22 mouse cellular contexts compared by ENCODE assay signal in genomic region chr8:80501283-80501682, GRCm38 (mm10). TPM values are rescaled to one million over a fixed set of nuclear protein-coding genes. Genes with fewer than 3 reads are reported as not detected.
DNase-seq lines count a peak whose midpoint lies in the region; ATAC-seq and TF ChIP-seq lines count a peak whose summit lies in the region.
"Had no signal": no experiment of that assay in that cellular context is flagged by ENCODE, and none has a peak within 500 bp of the region (broad histone marks: within the 10 kb centered on the region; RNA-seq: fewer than 3 reads in every experiment).

No protein-coding gene starts in this region.

- H3K4me3 ChIP-seq in MEL (ENCODE audit: control insufficient read depth in 1 of 2, insufficient read depth in 1 of 2, low read depth in 2 of 2, low read length in 2 of 2): no peak overlapping the region
- no peak overlapping the region for H3K4me3 ChIP-seq in bone marrow, adult 2 months (replicated peaks; ENCODE audit: control insufficient read depth, low read depth, low read length)
- no peak overlapping the region for H3K4me3 ChIP-seq in hindbrain, embryonic 12.5 days
- H3K4me3 ChIP-seq: embryonic facial prominence, embryonic 13.5 days; forebrain, embryonic 15.5 days; gastrocnemius, adult 2 months had no signal

- peaks cover 2 to 47% of the 10 kb centered on the region in 2 experiments; a peak in 3 of 4 replicates for H3K36me3 ChIP-seq in MEL (ENCODE audit: control insufficient read depth in 1 of 2, insufficient read depth in 2 of 2, low read length in 2 of 2)
- H3K36me3 ChIP-seq in hindbrain, embryonic 12.5 days: no peaks in the 10 kb centered on the region
- H3K36me3 ChIP-seq: embryonic facial prominence, embryonic 13.5 days; forebrain, embryonic 15.5 days had no signal

- H3K27ac ChIP-seq in MEL (ENCODE audit: control insufficient read depth, low read depth, low read length): peak overlapping the region; percentile 88
- H3K27ac ChIP-seq in bone marrow, adult 2 months (ENCODE audit: control insufficient read depth, insufficient read depth, low read depth, low read length, poor library complexity): peak overlapping the region; percentile 80; the same call in 1 of the 2 replicates
- no peak overlapping the region for H3K27ac ChIP-seq in hindbrain, embryonic 12.5 days
- H3K27ac ChIP-seq: embryonic facial prominence, embryonic 13.5 days; forebrain, embryonic 15.5 days; gastrocnemius, adult 2 months had no signal

- no peak overlapping the region for H3K9ac ChIP-seq in MEL (ENCODE audit: control insufficient read depth, low read depth, low read length, poor library complexity, severe bottlenecking)
- no peak overlapping the region for H3K9ac ChIP-seq in hindbrain, embryonic 12.5 days
- H3K9ac ChIP-seq: embryonic facial prominence, embryonic 13.5 days; forebrain, embryonic 15.5 days had no signal

- no peak overlapping the region for H3K4me2 ChIP-seq in hindbrain, embryonic 12.5 days (replicated peaks)
- H3K4me2 ChIP-seq: embryonic facial prominence, embryonic 13.5 days; forebrain, embryonic 15.5 days had no signal

- DNase-seq in MEL (ENCODE audit: low read depth, low spot score) (peak; percentile 78), liver (peak; percentile 87)
- no peak for DNase-seq in lung, postnatal 4 days
- DNase-seq in right cerebral cortex, postnatal 10 days (ENCODE audit: low spot score in 2 of 2): no peak
- DNase-seq in layer of hippocampus, adult 9-11 months: no peak
- DNase-seq: cerebellum, adult 18-20 months; gastrocnemius, adult 2 months; kidney, postnatal 25 days; lung, adult 2 months; right cerebral cortex, postnatal 14 days; thymus, postnatal 4 days had no signal

- peaks cover 23 to 29% of the 10 kb centered on the region in 2 experiments for H3K4me1 ChIP-seq in MEL (ENCODE audit: control insufficient read depth in 1 of 2, insufficient read depth in 2 of 2, low read length in 2 of 2)
- no peaks in the 10 kb centered on the region for H3K4me1 ChIP-seq in bone marrow, adult 2 months (ENCODE audit: control insufficient read depth, insufficient read depth, low read length)
- no peaks in the 10 kb centered on the region for H3K4me1 ChIP-seq in hindbrain, embryonic 12.5 days
- H3K4me1 ChIP-seq: embryonic facial prominence, embryonic 13.5 days; forebrain, embryonic 15.5 days had no signal

- TF ChIP-seq CTCF in MEL (IDR thresholded peaks at IDR 0.05 in 2 of 3, conservative IDR thresholded peaks at IDR 0.05 in 1 of 3; ENCODE audit: control insufficient read depth in 1 of 3, insufficient read depth in 1 of 3, low read depth in 2 of 3, low read length in 3 of 3, poor library complexity in 1 of 3, severe bottlenecking in 1 of 3): no peak
- no peak for TF ChIP-seq CTCF in bone marrow, adult 2 months (IDR thresholded peaks at IDR 0.05; ENCODE audit: control insufficient read depth, insufficient read depth, low read length)

- H3K27me3 ChIP-seq in MEL (ENCODE audit: control insufficient read depth in 1 of 2, insufficient read depth in 2 of 2, low read length in 2 of 2): no peaks in the 10 kb centered on the region
- no peaks in the 10 kb centered on the region for H3K27me3 ChIP-seq in hindbrain, embryonic 12.5 days
- H3K27me3 ChIP-seq: embryonic facial prominence, embryonic 13.5 days; forebrain, embryonic 15.5 days had no signal

- TF ChIP-seq EP300 in MEL (IDR thresholded peaks at IDR 0.05; ENCODE audit: low read depth in 1 of 2, low read length in 2 of 2): peak in 1 of 2 experiments; percentile 83; a peak in 2 of 4 replicates

- WGBS in bone marrow, adult 2 months: 63% methylated on average over 6 of the region's 6 CpGs
- 80% methylated on average over 6 of the region's 6 CpGs for WGBS in hindbrain, embryonic 12.5 days

- no peak for TF ChIP-seq POLR2A in MEL (IDR thresholded peaks at IDR 0.05; ENCODE audit: control insufficient read depth in 1 of 2, insufficient read depth in 1 of 2, low read depth in 1 of 2, low read length in 2 of 2, poor library complexity in 1 of 2)
- no peak for TF ChIP-seq POLR2A in bone marrow, adult 2 months (IDR thresholded peaks at IDR 0.05; ENCODE audit: borderline replicate concordance, control insufficient read depth, low read depth, low read length)

- ATAC-seq in megakaryocyte progenitor cell, adult 5-6 weeks (replicated peaks; ENCODE audit: poor library complexity): peak; percentile 73
- no peak for ATAC-seq in hindbrain, embryonic 12.5 days (ENCODE audit: low FRiP score)
- ATAC-seq: activated CD4-positive, CD25-positive, alpha-beta regulatory T cell, adult 4 months; CD4-positive, CD25-positive, alpha-beta regulatory T cell, adult 4 months; forebrain, embryonic 15.5 days; inflammation-experienced regulatory T-cells, adult 6 months; midbrain, embryonic 16.5 days had no signal

- no peaks in the 10 kb centered on the region for H3K9me3 ChIP-seq in MEL (replicated peaks; ENCODE audit: insufficient read depth, low read length)
- H3K9me3 ChIP-seq in hindbrain, embryonic 12.5 days (replicated peaks): no peaks in the 10 kb centered on the region
- H3K9me3 ChIP-seq: embryonic facial prominence, embryonic 13.5 days; forebrain, embryonic 15.5 days had no signal

- TF ChIP-seq RAD21 in MEL (IDR thresholded peaks at IDR 0.05; ENCODE audit: low read depth, low read length): no peak

- no peaks in the 10 kb centered on the region for H3K79me2 ChIP-seq in MEL (ENCODE audit: control insufficient read depth, insufficient read depth, low read length, poor library complexity)

TF ChIP-seq in MEL, 35 proteins besides CTCF, POLR2A, EP300 and RAD21:
- 0 out of 2 replicates have a peak, but pooled peaks have one; percentile 10 for TF ChIP-seq SIN3A (IDR thresholded peaks at IDR 0.05; ENCODE audit: low read length)
- TF ChIP-seq NRF1 (IDR thresholded peaks at IDR 0.05; ENCODE audit: insufficient read depth, low read depth, low read length, poor library complexity, severe bottlenecking): no peak
- no peak for TF ChIP-seq JUND (IDR thresholded peaks at IDR 0.05; ENCODE audit: low read depth, low read length)
- TF ChIP-seq GATA1 (IDR thresholded peaks at IDR 0.05; ENCODE audit: low read depth, low read length): peak; percentile 68
- no peak for TF ChIP-seq POLR2AphosphoS5 (IDR thresholded peaks at IDR 0.05; ENCODE audit: borderline replicate concordance, low read depth, low read length)
- TF ChIP-seq TCF12 (IDR thresholded peaks at IDR 0.05; ENCODE audit: low read depth, low read length): peak; percentile 77
- TF ChIP-seq ETS1 (IDR thresholded peaks at IDR 0.05; ENCODE audit: low read depth, low read length): no peak; the same call in 1 of the 2 replicates
- no peak for TF ChIP-seq ELF1 (IDR thresholded peaks at IDR 0.05; ENCODE audit: low read depth, low read length)
- no peak for TF ChIP-seq GABPA (IDR thresholded peaks at IDR 0.05; ENCODE audit: low read depth, low read length)
- TF ChIP-seq USF2 (IDR thresholded peaks at IDR 0.05; ENCODE audit: borderline replicate concordance in 1 of 2, insufficient read depth in 1 of 2, low read depth in 1 of 2, low read length in 2 of 2): no peak
- TF ChIP-seq TBP (IDR thresholded peaks at IDR 0.05; ENCODE audit: low read depth, low read length): no peak
- TF ChIP-seq ZC3H11A (IDR thresholded peaks at IDR 0.05; ENCODE audit: low read depth, low read length): no peak
- no peak for TF ChIP-seq POLR2AphosphoS2 (IDR thresholded peaks at IDR 0.05; ENCODE audit: low read length)
- TF ChIP-seq MAZ (IDR thresholded peaks at IDR 0.05; ENCODE audit: low read depth, low read length): no peak
- TF ChIP-seq CHD2 (IDR thresholded peaks at IDR 0.05; ENCODE audit: low read length): no peak
- TF ChIP-seq E2F4 (IDR thresholded peaks at IDR 0.05; ENCODE audit: borderline replicate concordance, low read depth, low read length): no peak
- no peak for TF ChIP-seq USF1 (IDR thresholded peaks at IDR 0.05; ENCODE audit: low read depth, low read length)
- TF ChIP-seq MYC (IDR thresholded peaks at IDR 0.05; ENCODE audit: low read depth, low read length): no peak
- no peak for TF ChIP-seq MYB (IDR thresholded peaks at IDR 0.05; ENCODE audit: low read depth, low read length)
- peak; percentile 20; the same call in 1 of the 2 replicates for TF ChIP-seq RCOR1 (IDR thresholded peaks at IDR 0.05; ENCODE audit: low read depth, low read length)
- TF ChIP-seq SMC3 (IDR thresholded peaks at IDR 0.05; ENCODE audit: low read depth, low read length): no peak
- TF ChIP-seq MAX (IDR thresholded peaks at IDR 0.05; ENCODE audit: low read length): no peak
- TF ChIP-seq BHLHE40 (IDR thresholded peaks at IDR 0.05; ENCODE audit: borderline replicate concordance, low read depth, low read length): no peak
- TF ChIP-seq ZMIZ1 (IDR thresholded peaks at IDR 0.05; ENCODE audit: low read depth, low read length): no peak
- TF ChIP-seq MXI1 (IDR thresholded peaks at IDR 0.05; ENCODE audit: low read depth, low read length): no peak
- no peak for TF ChIP-seq NELFE (IDR thresholded peaks at IDR 0.05; ENCODE audit: low read depth, low read length)
- no peak for TF ChIP-seq KAT2A (conservative IDR thresholded peaks at IDR 0.05; ENCODE audit: low read depth, low read length)
- no peak for TF ChIP-seq ZKSCAN1 (IDR thresholded peaks at IDR 0.05; ENCODE audit: low read depth, low read length)
- TF ChIP-seq HCFC1 (IDR thresholded peaks at IDR 0.05; ENCODE audit: low read depth, low read length): no peak
- no peak for TF ChIP-seq MAFK (IDR thresholded peaks at IDR 0.05; ENCODE audit: borderline replicate concordance, low read depth, low read length)
- TF ChIP-seq MEF2A (IDR thresholded peaks at IDR 0.05; ENCODE audit: extremely low read depth, insufficient replicate concordance, low read depth, low read length, poor library complexity, severe bottlenecking): no peak
- no peak for TF ChIP-seq ZNF384 (IDR thresholded peaks at IDR 0.05; ENCODE audit: low read depth, low read length)
- no peak for TF ChIP-seq CHD1 (IDR thresholded peaks at IDR 0.05; ENCODE audit: low read depth, low read length)
- no peak for TF ChIP-seq UBTF (IDR thresholded peaks at IDR 0.05; ENCODE audit: borderline replicate concordance, insufficient read depth, low read depth, low read length)
- TF ChIP-seq TAL1 (IDR thresholded peaks at IDR 0.05; ENCODE audit: low read length): peak; percentile 70

RNA-seq across cellular contexts. Expression of gene Gypa, which starts 7.7 kb away (rescaled TPM):
- total RNA-seq in MEL (2012; rRNA removed): 13.4 and 15.9 TPM in 2 replicates
- 10 to 100 TPM in 1 of 2 experiments, not detected in 1; 19.8 TPM for polyA plus RNA-seq in MEL (2012; ENCODE audit: insufficient read depth in 1 of 2, insufficient read length in 2 of 2, low read depth in 1 of 2, low replicate concordance in 2 of 2, missing spikeins in 1 of 2)
- 235 and 524 TPM in 2 replicates for polyA plus RNA-seq in bone marrow, adult 2 months (2011; ENCODE audit: insufficient read depth, insufficient read length, low replicate concordance, missing spikeins)
- total RNA-seq in megakaryocyte progenitor cell, adult 5-6 weeks (2015): 9.4 and 10.0 TPM in 2 replicates
- total RNA-seq in megakaryocyte progenitor cell, adult 5-6 weeks (2017): 8.5 and 9.1 TPM in 2 replicates
- polyA plus RNA-seq in hindbrain, embryonic 12.5 days (2016; fragmentation: Nextera tagmentation; extraction: Ambion mirVana): 4.8 and 6.3 TPM in 2 replicates
- total RNA-seq: gastrocnemius, adult 2 months; layer of hippocampus, postnatal 25 days; left cerebral cortex, postnatal 36 days had no signal
- polyA plus RNA-seq: CD4-positive, CD25-positive, alpha-beta regulatory T cell, adult 4 months; inflammation-experienced regulatory T-cells, adult 6 months had no signal

Comparison
In these comparisons a context has a peak if more than half of its experiments do, and no peak if none do; other contexts are left out.
1. DNase-seq: peak in MEL (single experiment) and liver (single experiment); none in lung, postnatal 4 days (0 of 2), right cerebral cortex, postnatal 10 days (0 of 2) and layer of hippocampus, adult 9-11 months (single experiment).
2. RNA of gene Gypa, which starts 7.7 kb away (polyA plus RNA-seq): 235 to 524 TPM in bone marrow, adult 2 months; 19.8 TPM in MEL and 4.8 to 6.3 TPM in hindbrain, embryonic 12.5 days; every median in the first group is over 10 times any median in the second.